Mouse (Mus musculus): Measurements from ENCODE around the gene Hspg2.

DNA sequence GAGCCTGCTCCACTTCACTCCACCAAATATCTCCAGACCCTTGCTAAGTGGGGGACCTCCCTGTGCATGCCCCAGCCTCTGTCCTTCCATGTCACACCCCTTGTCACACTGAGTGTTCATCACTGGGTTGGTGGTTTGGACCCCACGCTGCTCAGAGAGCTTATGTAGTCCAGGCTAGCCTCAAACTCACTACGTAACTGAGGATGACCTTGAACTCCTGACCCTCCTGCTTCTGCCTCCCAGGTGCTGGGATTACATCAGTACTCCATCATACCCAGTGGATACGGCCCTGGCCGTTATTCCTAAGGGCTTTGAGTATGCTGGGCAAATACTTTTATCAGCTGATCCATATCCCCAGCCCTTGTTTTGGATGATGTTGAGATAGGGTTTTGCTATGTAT lies 24.6 kb downstream of the Hspg2 start:
- no peak for TF ChIP-seq CTCF (IDR thresholded peaks at IDR 0.05; ENCODE audit: control insufficient read depth, insufficient read depth, insufficient read length)
- TF ChIP-seq FOSL1 (IDR thresholded peaks at IDR 0.05; ENCODE audit: insufficient read depth, low read length, poor library complexity, severe bottlenecking) = no peak
- no peak for TF ChIP-seq MAX (IDR thresholded peaks at IDR 0.05)
- TF ChIP-seq MYOD1 (IDR thresholded peaks at IDR 0.05; ENCODE audit: control insufficient read depth, insufficient read length, low read depth) = no peak
- TF ChIP-seq USF1 (IDR thresholded peaks at IDR 0.05; ENCODE audit: low read depth) = no peak
- no peak for TF ChIP-seq CEBPB (IDR thresholded peaks at IDR 0.05; ENCODE audit: low read depth)
- TF ChIP-seq MYOG (IDR thresholded peaks at IDR 0.05; ENCODE audit: control insufficient read depth, extremely low read depth, insufficient read length) = no peak
